Mouse (Mus musculus) forebrain, postnatal 0 days (tissue): ENCODE measurements around the gene Lbh. TPM values are rescaled to one million over a fixed set of nuclear protein-coding genes. Genes with fewer than 3 reads are reported as not detected.
A peak's percentile ranks its signal among the peaks of the same experiment; 100 is the strongest.

Source experiments
- ATAC-seq: fragments of 200-750 bp; cut with Nextera tagmentation; 2 replicates; pipeline ENCODE4 v1.8.0; 2017; ENCODE audit warnings: mild to moderate bottlenecking, moderate library complexity
- DNase-seq: peaks from one replicate; pipeline ENCODE4 v3.0.0-alpha.2; 2015
- H3K27ac ChIP-seq: fragments of 300-500 bp; sonication (generic); 2 replicates; pipeline ENCODE4 v1.5.1; 2014; ENCODE audit warnings: low read depth, mild to moderate bottlenecking, antibody characterized with exemption, low read length, moderate library complexity, mixed read lengths
- H3K27me3 ChIP-seq: fragments of 300-500 bp; sonication (generic); 2 replicates; pipeline ENCODE4 v1.6.1; 2014; ENCODE audit warnings: mild to moderate bottlenecking, low read length, mixed read lengths; ENCODE audit not compliant: insufficient read depth
- H3K36me3 ChIP-seq: fragments of 300-500 bp; sonication (generic); 2 replicates; pipeline ENCODE4 v1.6.1; 2014; ENCODE audit warnings: mild to moderate bottlenecking, moderate library complexity; ENCODE audit not compliant: insufficient read depth
- H3K4me1 ChIP-seq: fragments of 300-500 bp; sonication (generic); 2 replicates; pipeline ENCODE4 v1.6.1; 2014; ENCODE audit warnings: antibody characterized with exemption; ENCODE audit not compliant: insufficient read depth
- H3K4me2 ChIP-seq: fragments of 300-500 bp; sonication (generic); 2 replicates; pipeline ENCODE4 v1.6.1; 2014; ENCODE audit warnings: low read depth, mild to moderate bottlenecking, moderate library complexity
- H3K4me3 ChIP-seq: fragments of 300-500 bp; sonication (generic); 2 replicates; pipeline ENCODE4 v1.5.1; 2014; ENCODE audit warnings: low read depth, low read length, mixed read lengths
- H3K9ac ChIP-seq: fragments of 300-500 bp; sonication (generic); 2 replicates; pipeline ENCODE4 v1.6.1; 2014; ENCODE audit warnings: mild to moderate bottlenecking
- H3K9me3 ChIP-seq: fragments of 300-500 bp; sonication (generic); 2 replicates; pipeline ENCODE4 v1.6.1; 2016; ENCODE audit warnings: low read length
- CTCF ChIP-seq: sonication (generic); IDR thresholded peaks from 2 replicates; pipeline ENCODE4 v1.5.1; 2016; ENCODE audit warnings: antibody characterized with exemption, control low read depth, low read depth
- WGBS: fragments of 180-500 bp; shearing (Covaris S2); extraction: QIAGEN DNeasy Blood & Tissue Kit; methylation state at CpG from one replicate; pipeline ENCODE4 v1.1.7; 2014; 5-methylcytosine and 5-hydroxymethylcytosine counted together
- polyA plus RNA-seq: library from polyadenylated mRNA; unstranded; fragments of >200 nt; fragmentation: Nextera tagmentation; extraction: Ambion mirVana; gene quantifications from 2 replicates; pipeline ENCODE4 v1.2.1, GENCODE M21; 2015
- total RNA-seq: library from RNA; depleted of rRNA; stranded (reverse); fragments of >200 nt; gene quantifications from 2 replicates; pipeline ENCODE4 v1.2.3, GENCODE M21; 2014

Lbh gene
- total and polyA plus RNA-seq, 2 experiments from 2014 or later: 3.0 to 66.7 TPM

DNA sequence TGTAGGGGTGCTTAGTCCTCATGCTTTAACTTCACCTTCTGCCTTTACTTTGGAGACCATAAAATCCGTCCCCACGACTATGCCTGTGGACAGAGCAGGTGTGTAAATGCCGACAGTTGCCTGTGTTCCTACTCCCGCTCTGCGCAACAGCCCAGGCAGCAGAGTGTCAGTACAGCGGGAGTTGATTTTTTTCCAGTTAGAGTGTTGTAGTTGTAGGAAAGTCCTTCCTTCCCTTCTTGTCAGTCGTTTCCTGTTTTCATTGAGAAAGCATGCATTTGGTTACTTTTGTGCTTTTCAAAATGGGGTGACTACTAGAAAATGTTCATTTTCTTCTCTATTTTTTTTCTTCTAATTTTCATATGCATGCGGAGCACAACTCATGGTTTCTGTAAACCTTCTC is 8.9 kb downstream of the Lbh start:
- H3K4me2 ChIP-seq: no peak overlapping the region
- H3K4me3 ChIP-seq: no peak overlapping the region
- ATAC-seq (no peak), DNase-seq (no peak)
- no peak overlapping the region for H3K9ac ChIP-seq
- peaks cover 19% of the 10 kb centered on the region for H3K4me1 ChIP-seq
- peak overlapping the region; percentile 68; the same call in 1 of the 2 replicates for H3K27ac ChIP-seq
- no peaks in the 10 kb centered on the region for H3K9me3 ChIP-seq
- no peaks in the 10 kb centered on the region for H3K27me3 ChIP-seq
- TF ChIP-seq CTCF: no peak
- 88% methylated on average over 8 of the region's 8 CpGs for WGBS
- H3K36me3 ChIP-seq: peaks cover 9% of the 10 kb centered on the region; the same call in 1 of the 2 replicates

DNA sequence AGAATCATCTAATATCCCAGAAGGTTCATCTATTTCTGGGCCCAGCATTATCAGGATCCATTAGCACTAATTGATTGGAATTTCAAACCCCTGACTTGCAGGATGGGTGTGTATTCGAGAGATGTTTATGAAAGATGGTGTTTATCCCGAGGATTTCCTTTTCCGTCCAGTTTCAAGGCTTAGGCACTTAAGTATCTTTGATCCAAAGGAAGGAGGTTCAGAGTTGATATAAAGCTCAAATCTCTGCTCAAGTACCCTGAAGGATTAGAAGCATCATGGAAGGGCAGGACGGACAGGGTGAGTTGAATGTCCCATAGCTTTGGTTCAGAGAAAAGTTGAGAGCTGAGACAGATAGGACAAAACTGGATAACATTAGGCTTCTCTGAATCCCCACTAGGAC is 15.0 kb downstream of the Lbh start:
- no peak overlapping the region for H3K9ac ChIP-seq
- H3K27me3 ChIP-seq: no peaks in the 10 kb centered on the region
- H3K27ac ChIP-seq: no peak overlapping the region
- 93% methylated on average over 4 of the region's 4 CpGs for WGBS
- no peak for ATAC-seq
- no peak for TF ChIP-seq CTCF
- H3K4me1 ChIP-seq: no peaks in the 10 kb centered on the region
- H3K36me3 ChIP-seq: no peaks in the 10 kb centered on the region; the same call in 1 of the 2 replicates
- H3K4me2 ChIP-seq: no peak overlapping the region
- DNase-seq: no peak
- H3K4me3 ChIP-seq: no peak overlapping the region
- no peaks in the 10 kb centered on the region for H3K9me3 ChIP-seq

GRCm38 (mm10) chr17:72934146-72934545 is 16.0 kb downstream of the Lbh start:
- DNase-seq (no peak), ATAC-seq (no peak)
- Histone ChIP-seq H3K9me3 (no peaks in the 10 kb centered on the region), H3K4me1 (no peaks in the 10 kb centered on the region), H3K36me3 (no peaks in the 10 kb centered on the region; the same call in 1 of the 2 replicates), H3K4me2 (no peak overlapping the region), H3K4me3 (no peak overlapping the region), H3K9ac (no peak overlapping the region), H3K27ac (no peak overlapping the region), H3K27me3 (no peaks in the 10 kb centered on the region)
- no peak for TF ChIP-seq CTCF
- 66% methylated on average over 2 of the region's 2 CpGs for whole genome bisulfite sequencing

DNA sequence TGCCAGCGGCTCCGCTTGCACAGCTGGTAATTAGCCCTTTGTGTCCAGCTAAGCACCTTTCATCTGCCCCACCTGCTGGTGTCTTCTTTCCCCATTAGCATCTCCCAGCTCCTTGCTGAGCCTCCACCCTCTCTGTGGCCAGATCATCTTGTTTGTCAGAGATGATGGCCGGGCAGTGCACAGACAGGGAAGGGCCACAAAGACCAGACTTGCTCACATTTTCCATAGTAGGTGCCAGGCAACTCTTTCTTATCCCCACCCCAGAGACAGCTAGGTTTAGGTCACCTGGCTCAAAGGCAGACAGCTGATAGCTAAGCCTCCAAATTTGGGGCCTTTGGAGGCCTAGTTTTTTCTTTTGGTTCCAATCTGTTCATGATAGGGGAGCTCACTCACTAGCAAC is 16.5 kb downstream of the Lbh start:
- no peaks in the 10 kb centered on the region for H3K27me3 ChIP-seq
- WGBS: 34% methylated on average over 3 of the region's 3 CpGs
- H3K36me3 ChIP-seq: no peaks in the 10 kb centered on the region; the same call in 1 of the 2 replicates
- no peaks in the 10 kb centered on the region for H3K4me1 ChIP-seq
- no peak overlapping the region for H3K27ac ChIP-seq
- TF ChIP-seq CTCF: no peak
- ATAC-seq: no peak
- no peak overlapping the region for H3K9ac ChIP-seq
- H3K4me3 ChIP-seq: no peak overlapping the region
- no peaks in the 10 kb centered on the region for H3K9me3 ChIP-seq
- H3K4me2 ChIP-seq: no peak overlapping the region
- no peak for DNase-seq

- no peak for DNase-seq
- H3K27ac ChIP-seq: no peak overlapping the region
- no peak for ATAC-seq
- no peak overlapping the region for H3K4me3 ChIP-seq
- no peaks in the 10 kb centered on the region for H3K9me3 ChIP-seq
- no peak overlapping the region for H3K9ac ChIP-seq
- H3K4me2 ChIP-seq: no peak overlapping the region
- no peaks in the 10 kb centered on the region for H3K4me1 ChIP-seq
- no peak for TF ChIP-seq CTCF
- peaks cover 12% of the 10 kb centered on the region for H3K36me3 ChIP-seq
- WGBS: 66% methylated on average over 7 of the region's 7 CpGs
- H3K27me3 ChIP-seq: no peaks in the 10 kb centered on the region
These were observed 17.8 kb downstream of the Lbh start for GRCm38 (mm10) chr17:72935921-72936320.

GRCm38 (mm10) chr17:72936336-72936735 is 18.2 kb downstream of the Lbh start:
- H3K9me3 ChIP-seq: no peaks in the 10 kb centered on the region
- no peak overlapping the region for H3K9ac ChIP-seq
- H3K36me3 ChIP-seq: peaks cover 16% of the 10 kb centered on the region
- no peaks in the 10 kb centered on the region for H3K4me1 ChIP-seq
- H3K27me3 ChIP-seq: no peaks in the 10 kb centered on the region
- H3K27ac ChIP-seq: no peak overlapping the region
- TF ChIP-seq CTCF: no peak
- no peak for ATAC-seq
- no peak for DNase-seq
- 82% methylated on average over 3 of the region's 3 CpGs for WGBS
- no peak overlapping the region for H3K4me3 ChIP-seq
- no peak overlapping the region for H3K4me2 ChIP-seq

DNA sequence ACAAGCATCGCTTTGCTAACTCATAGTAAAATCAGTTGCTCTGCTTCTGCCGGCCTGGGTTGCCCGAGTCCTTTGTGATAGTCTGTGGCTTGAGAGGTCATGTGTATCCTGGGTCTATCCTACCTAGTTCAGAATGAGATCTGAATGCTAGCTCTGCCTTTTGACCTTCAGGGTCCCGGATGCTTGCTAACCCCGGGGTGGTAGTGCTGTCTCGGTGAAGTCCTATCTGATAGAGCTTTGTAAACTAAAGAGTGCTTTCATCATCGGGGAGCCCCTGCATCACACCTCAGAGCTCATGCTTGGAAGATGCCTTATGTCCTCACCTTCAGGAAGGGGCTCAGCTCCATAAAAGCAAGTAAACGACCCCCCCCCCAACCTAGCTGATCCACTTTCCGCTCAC is 19.1 kb downstream of the Lbh start:
- no peak for TF ChIP-seq CTCF
- H3K4me1 ChIP-seq: no peaks in the 10 kb centered on the region
- H3K27me3 ChIP-seq: no peaks in the 10 kb centered on the region
- ATAC-seq: no peak
- peaks cover 16% of the 10 kb centered on the region for H3K36me3 ChIP-seq
- DNase-seq: no peak
- no peak overlapping the region for H3K4me3 ChIP-seq
- H3K9me3 ChIP-seq: no peaks in the 10 kb centered on the region
- WGBS: 96% methylated on average over 9 of the region's 9 CpGs
- H3K9ac ChIP-seq: no peak overlapping the region
- no peak overlapping the region for H3K4me2 ChIP-seq
- no peak overlapping the region for H3K27ac ChIP-seq
